Mouse (Mus musculus) monocyte, adult 5-6 weeks (primary cell): ENCODE measurements at regions not wholly inside any gene's neighbourhood (a gene's known extent, or its start where the extent isn't known, plus 50 kb on each side); places are given as distances from the start of the nearest gene placed in this dataset.

Experiments
- ATAC-seq: fragments of 153-309, 156-312 bp; replicated peaks from 2 replicates; pipeline ENCODE4 v1.8.0; 2017; ENCODE audit warnings: mild to moderate bottlenecking; ENCODE audit not compliant: low TSS enrichment, insufficient number of reproducible peaks, severe bottlenecking, poor library complexity, low FRiP score

GRCm38 (mm10) chr5:102267150-102267549 is 197.4 kb upstream of the Wdfy3 start:
- no peak for ATAC-seq

GRCm38 (mm10) chr5:102269204-102269603 is 199.5 kb upstream of the Wdfy3 start:
- ATAC-seq, result no peak

GRCm38 (mm10) chr5:102275621-102276020 is 205.6 kb upstream of the Arhgap24 start:
- ATAC-seq, result no peak

- ATAC-seq, result no peak
Measured at GRCm38 (mm10) chr5:102287131-102287530, 194.1 kb upstream of the Arhgap24 start.

- ATAC-seq, result no peak
Measured at GRCm38 (mm10) chr5:102290866-102291265, 190.3 kb upstream of the Arhgap24 start.

GRCm38 (mm10) chr5:102295564-102295963 is 185.6 kb upstream of the Arhgap24 start:
- no peak for ATAC-seq

GRCm38 (mm10) chr5:102306309-102306708 is 174.9 kb upstream of the Arhgap24 start:
- ATAC-seq, result no peak

- no peak for ATAC-seq
Measured at GRCm38 (mm10) chr5:102306718-102307117, 174.5 kb upstream of the Arhgap24 start.

GRCm38 (mm10) chr5:102311570-102311969 is 169.6 kb upstream of the Arhgap24 start:
- ATAC-seq, result no peak

- no peak for ATAC-seq
Measured at GRCm38 (mm10) chr5:102328197-102328784, 152.9 kb upstream of the Arhgap24 start.

GRCm38 (mm10) chr5:102333894-102334293 is 147.3 kb upstream of the Arhgap24 start:
- no peak for ATAC-seq

GRCm38 (mm10) chr5:102334442-102335197 is 146.6 kb upstream of the Arhgap24 start:
- no peak for ATAC-seq

GRCm38 (mm10) chr5:102366481-102366880 is 114.7 kb upstream of the Arhgap24 start:
- no peak for ATAC-seq

- no peak for ATAC-seq
Measured at GRCm38 (mm10) chr5:102373309-102373971, 107.8 kb upstream of the Arhgap24 start.

- ATAC-seq, result no peak
Measured at GRCm38 (mm10) chr5:102373972-102374755, 107.0 kb upstream of the Arhgap24 start.

GRCm38 (mm10) chr5:102375339-102375738 is 105.9 kb upstream of the Arhgap24 start:
- no peak for ATAC-seq

- no peak for ATAC-seq
Measured at GRCm38 (mm10) chr5:102393941-102394340, 87.2 kb upstream of the Arhgap24 start.

- no peak for ATAC-seq
Measured at GRCm38 (mm10) chr5:102395608-102396146, 85.5 kb upstream of the Arhgap24 start.

GRCm38 (mm10) chr5:102399006-102399405 is 82.2 kb upstream of the Arhgap24 start:
- no peak for ATAC-seq
